Mouse (Mus musculus) thymus, adult 2 months (tissue): ENCODE measurements around the gene Tmem129. TPM values are rescaled to one million over a fixed set of nuclear protein-coding genes. Genes with fewer than 3 reads are reported as not detected.

Experiments
- DNase-seq: peaks from one replicate; pipeline ENCODE4 v3.0.0; 2021
- H3K27ac ChIP-seq: fragments of 200-500 bp; 2 replicates; pipeline ENCODE4 v1.5.1; 2012; ENCODE audit warnings: low read length, control low read depth; ENCODE audit not compliant: control insufficient read depth, insufficient read depth
- H3K27me3 ChIP-seq: fragments of 200-500 bp; 2 replicates; pipeline ENCODE4 v1.6.1; 2012; ENCODE audit warnings: mild to moderate bottlenecking, low read length, moderate library complexity, mixed read lengths; ENCODE audit not compliant: control insufficient read depth, insufficient read depth
- H3K36me3 ChIP-seq: fragments of 200-500 bp; 2 replicates; pipeline ENCODE4 v1.6.1; 2012; ENCODE audit warnings: mild to moderate bottlenecking, low read length, moderate library complexity; ENCODE audit not compliant: control insufficient read depth, insufficient read depth
- H3K4me1 ChIP-seq: fragments of 200-500 bp; replicated peaks from 2 replicates; pipeline ENCODE4 v1.6.1; 2012; ENCODE audit warnings: low read length; ENCODE audit not compliant: control insufficient read depth, insufficient read depth
- H3K4me3 ChIP-seq: fragments of 200-500 bp; 2 replicates; pipeline ENCODE4 v1.5.1; 2012; ENCODE audit warnings: mild to moderate bottlenecking, low read length, control low read depth, moderate library complexity; ENCODE audit not compliant: control insufficient read depth, insufficient read depth
- CTCF ChIP-seq: fragments of 200-500 bp; IDR thresholded peaks from 2 replicates; pipeline ENCODE4 v1.5.1; 2012; ENCODE audit warnings: mild to moderate bottlenecking, control low read depth, low read length, moderate library complexity, borderline replicate concordance; ENCODE audit not compliant: control insufficient read depth, poor library complexity, insufficient read depth; ENCODE audit errors: extremely low read depth
- POLR2A ChIP-seq: fragments of 200-500 bp; IDR thresholded peaks from 2 replicates; pipeline ENCODE4 v1.6.1; 2012; ENCODE audit warnings: mild to moderate bottlenecking, low read length, control low read depth, moderate library complexity; ENCODE audit not compliant: control insufficient read depth, poor library complexity, insufficient read depth; ENCODE audit errors: extremely low read depth
- WGBS: fragments of 180-500 bp; shearing (Covaris S2); methylation state at CpG from one replicate; pipeline ENCODE4 v1.1.7; 2018; 5-methylcytosine and 5-hydroxymethylcytosine counted together
- polyA plus RNA-seq: library from polyadenylated mRNA; depleted of rRNA; stranded (reverse); fragments of >200 nt; gene quantifications from 2 replicates; pipeline ENCODE4 v1.2.3, GENCODE M21; 2012

The Tmem129 gene
- polyA plus RNA-seq, 1 experiment = 78.0 TPM

DNA sequence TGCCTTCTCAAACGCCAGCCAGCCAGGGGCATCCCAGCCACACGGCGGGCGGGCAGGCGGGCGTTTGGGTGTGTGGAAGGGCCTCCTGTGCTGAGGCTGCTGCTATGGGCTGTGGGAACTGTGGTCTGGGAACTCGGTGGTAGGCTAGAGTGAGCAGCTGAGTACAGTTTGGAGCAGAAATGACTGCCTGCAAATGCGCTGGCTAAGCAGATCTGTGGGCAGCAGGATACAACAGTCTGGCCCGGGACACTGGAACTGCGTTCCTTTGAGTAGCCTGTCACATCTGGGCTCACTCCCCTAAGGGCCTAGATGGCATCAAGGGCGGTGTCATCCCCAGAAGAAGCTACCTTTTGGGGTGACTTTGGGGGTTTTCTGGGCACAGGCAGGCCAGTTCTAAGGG is 43.6 kb upstream of the Tmem129 start:
- 76% methylated on average over 11 of the region's 11 CpGs for WGBS
- H3K27ac ChIP-seq = no peak overlapping the region
- no peak overlapping the region for H3K4me3 ChIP-seq
- H3K36me3 ChIP-seq = no peaks in the 10 kb centered on the region
- no peaks in the 10 kb centered on the region for H3K27me3 ChIP-seq
- TF ChIP-seq POLR2A (no peak), CTCF (no peak)
- no peak for DNase-seq
- H3K4me1 ChIP-seq = no peaks in the 10 kb centered on the region

- H3K36me3 ChIP-seq = no peaks in the 10 kb centered on the region
- 0 out of 2 replicates have a peak, but pooled peaks cover 5% of the 10 kb centered on the region for H3K4me1 ChIP-seq
- H3K4me3 ChIP-seq = no peak overlapping the region
- H3K27ac ChIP-seq = no peak overlapping the region
- 89% methylated on average over 13 of the region's 13 CpGs for WGBS
- peaks cover 2% of the 10 kb centered on the region; the same call in 1 of the 2 replicates for H3K27me3 ChIP-seq
- no peak for DNase-seq
- TF ChIP-seq CTCF (no peak), POLR2A (no peak)
Measured at GRCm38 (mm10) chr5:33700010-33700409, 41.8 kb upstream of the Tmem129 start.

DNA sequence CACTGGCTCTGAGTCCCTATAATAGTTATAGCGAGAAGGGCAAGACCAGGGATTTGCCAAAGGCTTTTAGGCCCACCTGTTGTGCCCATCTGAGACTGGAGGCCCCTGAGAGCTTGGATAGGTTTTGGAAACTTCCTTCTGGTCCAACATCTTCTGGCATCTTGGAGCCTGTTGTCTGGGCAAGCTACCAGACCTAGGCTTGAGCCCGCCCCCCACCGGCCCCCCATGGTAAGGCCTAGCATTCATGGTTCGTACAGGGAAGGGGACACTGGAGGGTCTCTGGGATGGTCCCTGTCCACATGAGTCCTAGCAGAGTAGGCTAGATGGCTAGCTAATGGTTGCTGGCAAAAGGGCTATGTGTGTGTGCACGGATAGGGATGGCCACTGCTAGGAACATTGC is 40.5 kb upstream of the Tmem129 start:
- Histone ChIP-seq H3K36me3 (no peaks in the 10 kb centered on the region), H3K4me1 (0 out of 2 replicates have a peak, but pooled peaks cover 5% of the 10 kb centered on the region), H3K4me3 (no peak overlapping the region), H3K27ac (no peak overlapping the region), H3K27me3 (peaks cover 6% of the 10 kb centered on the region; the same call in 1 of the 2 replicates)
- 97% methylated on average over 5 of the region's 5 CpGs for WGBS
- TF ChIP-seq POLR2A (no peak), CTCF (no peak)
- DNase-seq = no peak

- Histone ChIP-seq H3K4me3 (no peak overlapping the region), H3K27ac (no peak overlapping the region), H3K4me1 (0 out of 2 replicates have a peak, but pooled peaks cover 5% of the 10 kb centered on the region), H3K27me3 (peaks cover 6% of the 10 kb centered on the region; the same call in 1 of the 2 replicates), H3K36me3 (no peaks in the 10 kb centered on the region)
- no peak for TF ChIP-seq CTCF
- TF ChIP-seq POLR2A = no peak
- 83% methylated on average over 13 of the region's 13 CpGs for WGBS
- DNase-seq = no peak
Measured at GRCm38 (mm10) chr5:33697947-33698512, 39.8 kb upstream of the Tmem129 start.

DNA sequence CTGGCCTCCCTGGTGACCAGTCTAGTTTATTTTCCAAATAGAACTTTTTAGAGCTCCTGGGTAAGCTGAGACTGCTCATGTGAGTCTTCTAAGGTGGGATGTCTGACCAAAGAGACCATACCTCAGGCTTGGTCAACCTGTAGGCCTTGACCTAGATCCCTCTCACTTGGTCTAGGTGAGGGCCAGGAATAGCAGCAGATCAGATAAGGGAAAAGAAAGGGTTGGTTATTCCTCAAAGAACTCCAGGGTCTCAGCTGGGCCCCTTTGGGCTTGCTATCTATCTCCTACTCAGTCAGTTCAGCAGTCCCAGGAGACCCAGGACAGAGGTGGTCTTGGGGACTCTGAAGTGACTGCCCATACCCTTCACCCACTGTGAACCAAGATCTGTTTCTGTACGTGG is 39.3 kb upstream of the Tmem129 start:
- TF ChIP-seq CTCF (no peak), POLR2A (no peak)

DNA sequence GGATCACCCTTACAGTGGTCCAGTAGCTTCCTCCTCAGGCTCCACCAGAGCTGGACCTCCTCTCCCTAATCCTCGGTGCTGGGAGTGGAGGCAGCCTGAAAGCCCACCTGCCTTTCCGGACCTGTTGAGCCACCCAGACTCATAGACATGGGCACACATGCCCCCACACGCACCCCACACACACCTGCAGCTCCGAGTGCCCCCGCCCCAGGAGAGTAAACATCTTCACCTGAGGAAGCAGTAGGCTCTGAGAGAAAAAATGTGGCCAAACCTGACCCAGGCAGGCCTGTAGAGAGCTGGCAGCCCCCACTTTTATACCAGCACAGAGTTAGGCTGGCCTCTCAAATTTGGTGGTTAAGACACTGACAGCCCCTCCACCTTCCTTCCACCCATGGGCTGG is 38.2 kb upstream of the Tmem129 start:
- Histone ChIP-seq H3K4me1 (0 out of 2 replicates have a peak, but pooled peaks cover 5% of the 10 kb centered on the region), H3K4me3 (no peak overlapping the region), H3K27ac (no peak overlapping the region), H3K36me3 (no peaks in the 10 kb centered on the region), H3K27me3 (peaks cover 12% of the 10 kb centered on the region; the same call in 1 of the 2 replicates)
- 88% methylated on average over 5 of the region's 5 CpGs for WGBS
- TF ChIP-seq CTCF = no peak
- TF ChIP-seq POLR2A = no peak
- DNase-seq = no peak

More for the DNA sequence above, 39.3 kb upstream of the Tmem129 start:
- WGBS = 90% methylated on average over 1 of the region's 1 CpGs
- Histone ChIP-seq H3K27ac (no peak overlapping the region), H3K4me1 (0 out of 2 replicates have a peak, but pooled peaks cover 5% of the 10 kb centered on the region), H3K27me3 (peaks cover 10% of the 10 kb centered on the region; the same call in 1 of the 2 replicates), H3K36me3 (no peaks in the 10 kb centered on the region), H3K4me3 (no peak overlapping the region)
- DNase-seq = no peak

DNA sequence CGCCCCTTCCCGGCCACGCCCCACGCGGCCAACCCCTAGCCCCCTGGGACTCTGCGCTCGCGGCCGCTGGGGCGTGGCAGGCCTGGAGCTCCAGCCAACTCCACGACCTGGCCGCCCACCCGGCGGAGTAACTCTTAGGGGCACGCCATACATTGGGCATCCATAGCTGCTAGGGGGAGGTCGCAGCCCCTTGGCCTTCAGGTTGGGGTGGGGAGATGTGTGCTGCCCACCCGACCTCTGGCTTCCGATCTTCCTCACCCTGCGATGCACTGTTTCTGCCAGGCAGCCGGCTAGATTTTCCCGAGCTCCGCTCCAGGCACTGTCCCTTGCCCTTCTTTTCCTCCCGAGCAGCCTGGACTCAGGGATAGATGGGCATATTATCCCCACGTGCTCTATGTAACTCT is 37.5 kb upstream of the Tmem129 start:
- Histone ChIP-seq H3K4me1 (0 out of 2 replicates have a peak, but pooled peaks cover 5% of the 10 kb centered on the region), H3K27me3 (peaks cover 12% of the 10 kb centered on the region; the same call in 1 of the 2 replicates), H3K4me3 (no peak overlapping the region), H3K27ac (no peak overlapping the region), H3K36me3 (no peaks in the 10 kb centered on the region)
- DNase-seq = no peak
- 30% methylated on average over 24 of the region's 24 CpGs for WGBS
- TF ChIP-seq CTCF = no peak
